Mouse (Mus musculus): ENCODE measurements at regions not wholly inside any gene's neighbourhood (a gene's known extent, or its start where the extent isn't known, plus 50 kb on each side); places are given as distances from the start of the nearest gene placed in this dataset.

DNA sequence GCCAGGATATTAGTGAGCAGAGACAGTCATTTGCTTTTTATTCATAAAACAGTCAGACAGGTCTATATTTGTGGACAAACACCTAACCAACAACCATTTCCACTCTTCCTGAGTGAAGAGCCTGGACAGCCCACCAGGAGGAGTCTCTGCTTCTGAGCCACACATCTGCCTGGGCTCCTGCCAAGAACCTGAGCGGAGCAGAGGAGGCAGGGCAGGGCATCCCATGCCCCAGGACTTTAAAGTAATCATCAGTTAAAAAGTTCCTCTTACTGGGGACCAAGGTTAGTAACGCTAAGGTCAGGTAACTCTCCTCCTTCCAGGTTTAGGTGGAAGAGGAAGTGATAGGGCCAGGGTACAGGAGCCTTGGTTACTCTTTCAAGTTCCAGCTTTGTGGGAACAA is 144.1 kb upstream of the Zfp618 start:
- TF ChIP-seq CTCF (IDR thresholded peaks at IDR 0.05; ENCODE audit: extremely low read depth, insufficient read length, insufficient replicate concordance, low read depth, low read length) (no peak), POLR2A (IDR thresholded peaks at IDR 0.05; ENCODE audit: low read depth, low read length) (no peak)

All from small intestine, adult 2 months (tissue).